Mouse (Mus musculus) urinary bladder, adult 18-20 months (tissue): ENCODE results near the gene Slc27a1.
A peak's percentile ranks its signal among the peaks of the same experiment; 100 is the strongest.

ENCODE experiments used
- DNase-seq, 2 experiments: peaks; one replicate each; pipeline ENCODE4 v3.0.0; 2022; ENCODE audit warnings: low spot score in 2 of 2, mixed read lengths in 2 of 2

Gene Slc27a1

DNA sequence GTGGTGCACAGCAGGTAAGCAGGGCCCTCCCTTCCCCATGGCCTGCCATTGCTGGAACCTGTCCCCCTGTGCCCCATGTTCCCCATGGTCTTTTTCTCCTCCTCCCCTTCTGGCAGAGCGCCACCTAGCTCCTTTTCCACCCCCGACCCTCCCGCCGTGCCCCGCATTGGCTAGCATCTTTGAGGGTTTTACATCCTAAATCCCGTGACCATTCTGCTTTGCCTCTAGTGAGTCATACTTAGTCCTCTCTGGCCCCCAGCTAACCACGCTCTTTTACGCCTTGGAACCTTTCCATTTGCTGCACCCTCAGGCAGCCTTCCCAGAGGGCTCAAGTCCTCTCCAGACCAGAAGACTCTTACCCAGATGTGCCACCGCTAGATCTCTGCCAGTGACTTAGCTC lies 11.5 kb downstream of the Slc27a1 start:
- DNase-seq, result no peak

DNA sequence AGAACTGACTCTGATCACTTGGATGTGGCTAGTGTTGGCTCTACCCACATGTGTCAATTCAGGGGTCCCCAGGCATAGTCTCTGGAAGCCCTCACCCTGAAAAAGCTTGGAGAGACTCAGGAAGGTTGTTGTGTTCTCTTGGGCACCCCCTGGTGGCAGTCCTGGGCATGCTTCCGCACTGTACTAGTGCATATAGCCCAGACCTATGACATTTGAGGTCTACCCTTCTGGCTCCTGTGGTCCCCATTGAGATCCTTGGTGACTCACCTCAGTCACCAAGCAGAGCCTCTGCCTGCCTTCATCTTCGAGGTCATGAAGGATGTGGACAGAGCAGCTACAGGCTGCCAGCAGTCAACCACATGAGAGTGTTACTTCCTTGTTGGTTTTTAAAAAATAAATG lies 18.2 kb downstream of the Slc27a1 start:
- peak in 1 of 2 experiments; percentile 28 for DNase-seq

DNA sequence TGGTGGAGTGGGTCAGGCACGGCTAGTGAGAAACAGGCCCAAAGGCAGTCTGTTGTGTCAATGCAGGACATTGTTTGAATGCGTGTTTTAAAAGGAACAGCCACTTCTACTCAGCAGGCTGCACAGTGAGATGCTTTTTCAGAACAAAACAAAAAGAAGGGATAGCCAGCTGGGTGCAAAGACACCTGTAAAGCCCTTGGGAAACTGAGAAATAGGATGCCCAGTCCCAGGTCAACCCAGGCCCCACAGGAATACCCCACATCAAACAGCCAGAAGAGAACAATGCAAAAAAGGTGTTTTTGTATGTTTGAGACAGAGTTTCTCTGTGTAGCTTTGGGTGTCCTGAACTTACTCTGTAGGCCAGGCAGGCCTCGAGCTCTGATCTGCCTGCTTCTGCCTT lies 20.1 kb downstream of the Slc27a1 start:
- DNase-seq, result no peak

DNA sequence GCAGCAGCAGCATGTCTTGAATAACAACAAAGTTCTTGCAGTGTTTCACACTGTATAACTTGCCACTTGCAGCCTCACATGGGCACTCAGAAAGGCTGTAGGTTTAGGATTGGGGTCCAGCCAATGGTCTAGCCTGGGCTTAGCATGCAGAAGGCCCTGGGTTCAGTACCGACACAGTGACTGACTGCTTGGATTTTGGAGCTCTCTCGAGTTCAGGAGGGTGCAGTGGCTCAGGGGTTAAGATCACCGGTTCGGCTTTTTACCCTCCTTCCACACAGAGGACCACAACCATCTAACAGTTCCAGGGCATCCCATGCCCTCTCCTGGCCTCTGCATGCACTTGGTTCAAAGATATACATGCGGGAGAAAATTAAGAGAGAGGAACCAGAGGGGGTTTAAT lies 22.3 kb downstream of the Slc27a1 start:
- DNase-seq, result no peak

DNA sequence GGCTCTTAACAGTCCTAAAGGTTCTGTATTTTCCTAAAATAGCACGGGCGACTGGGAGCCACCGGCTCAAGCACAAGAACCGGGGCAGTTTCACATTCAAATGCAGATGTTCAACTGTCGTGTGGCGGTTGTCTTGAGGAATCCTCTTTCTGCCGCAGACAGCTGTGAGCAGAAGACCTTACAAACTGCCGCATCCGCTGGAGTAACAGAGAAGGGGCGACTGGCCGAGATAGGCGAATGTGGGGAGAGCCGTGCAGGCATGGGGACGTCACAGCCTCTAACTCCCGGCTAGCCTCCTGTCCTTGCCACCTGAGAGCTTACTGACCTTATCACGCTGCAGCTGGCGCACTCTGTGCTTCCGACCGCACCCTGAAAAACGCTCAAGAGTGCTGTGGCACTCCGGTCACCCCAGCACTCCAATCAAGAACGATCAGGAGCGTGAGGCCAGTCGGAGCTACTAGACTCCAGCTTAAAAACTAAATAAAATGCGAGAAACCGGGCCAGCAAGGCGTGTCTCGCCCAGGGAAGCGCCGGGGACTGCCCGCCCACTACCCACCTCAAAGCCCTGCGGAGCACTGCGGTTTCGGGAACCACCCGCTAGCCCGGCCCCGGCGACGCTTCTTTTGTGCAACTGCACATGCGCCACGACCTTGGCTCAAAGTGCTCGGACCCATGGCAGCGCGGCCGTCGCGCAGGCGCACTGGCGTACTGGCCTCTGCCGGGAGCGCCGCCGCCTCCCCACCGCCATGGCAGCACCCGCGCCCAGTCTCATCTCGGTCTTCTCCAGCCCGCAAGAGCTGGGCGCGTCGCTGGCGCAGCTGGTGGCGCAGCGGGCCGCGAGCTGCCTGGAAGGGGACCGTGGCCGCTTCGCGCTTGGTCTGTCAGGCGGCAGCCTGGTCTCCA lies 23.0 kb downstream of the Slc27a1 start, which contains the start of gene Pgls:
Gene Pgls, plus strand, starts transcription at position 706 of the 903 bp plus-strand sequence.
- DNase-seq, result peak; percentile 92 to 94

DNA sequence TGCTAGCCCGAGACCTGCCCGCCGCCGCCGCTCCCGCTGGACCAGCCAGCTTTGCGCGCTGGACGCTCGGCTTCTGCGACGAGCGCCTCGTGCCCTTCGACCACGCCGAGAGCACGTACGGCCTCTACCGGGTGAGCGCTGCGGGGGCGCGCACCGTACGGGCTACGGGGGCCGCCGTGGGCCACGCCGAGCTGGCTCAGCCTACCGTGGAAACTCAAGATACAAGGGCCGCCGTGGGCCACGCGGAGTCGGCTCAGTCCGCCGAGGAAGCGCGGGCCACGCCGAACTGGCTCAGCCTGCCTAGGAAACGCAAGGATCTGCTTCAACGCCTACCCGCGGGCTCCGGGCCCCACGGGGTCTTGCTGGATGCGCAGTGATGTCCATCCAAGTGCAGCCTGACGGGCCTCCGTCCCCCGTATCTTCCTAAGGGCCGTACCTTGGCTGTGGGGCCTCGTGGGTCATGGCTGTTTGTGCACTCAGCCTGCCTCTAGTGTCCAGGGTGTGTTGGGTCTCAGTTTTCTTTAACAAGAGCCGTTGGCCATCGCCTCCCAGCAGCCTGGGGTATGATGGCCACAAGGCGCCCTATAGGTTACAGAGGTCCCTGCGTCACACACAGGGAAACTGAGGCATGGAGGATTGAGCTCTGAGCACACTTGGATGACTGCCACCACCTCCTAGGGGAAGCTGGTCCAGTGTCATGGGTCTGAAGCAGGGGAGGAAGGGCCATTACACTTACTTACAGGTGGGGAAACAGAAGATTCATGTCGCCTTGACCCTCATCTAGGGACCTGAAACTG lies 23.9 kb downstream of the Slc27a1 start:
- DNase-seq, result peak in 1 of 2 experiments; percentile 64

DNA sequence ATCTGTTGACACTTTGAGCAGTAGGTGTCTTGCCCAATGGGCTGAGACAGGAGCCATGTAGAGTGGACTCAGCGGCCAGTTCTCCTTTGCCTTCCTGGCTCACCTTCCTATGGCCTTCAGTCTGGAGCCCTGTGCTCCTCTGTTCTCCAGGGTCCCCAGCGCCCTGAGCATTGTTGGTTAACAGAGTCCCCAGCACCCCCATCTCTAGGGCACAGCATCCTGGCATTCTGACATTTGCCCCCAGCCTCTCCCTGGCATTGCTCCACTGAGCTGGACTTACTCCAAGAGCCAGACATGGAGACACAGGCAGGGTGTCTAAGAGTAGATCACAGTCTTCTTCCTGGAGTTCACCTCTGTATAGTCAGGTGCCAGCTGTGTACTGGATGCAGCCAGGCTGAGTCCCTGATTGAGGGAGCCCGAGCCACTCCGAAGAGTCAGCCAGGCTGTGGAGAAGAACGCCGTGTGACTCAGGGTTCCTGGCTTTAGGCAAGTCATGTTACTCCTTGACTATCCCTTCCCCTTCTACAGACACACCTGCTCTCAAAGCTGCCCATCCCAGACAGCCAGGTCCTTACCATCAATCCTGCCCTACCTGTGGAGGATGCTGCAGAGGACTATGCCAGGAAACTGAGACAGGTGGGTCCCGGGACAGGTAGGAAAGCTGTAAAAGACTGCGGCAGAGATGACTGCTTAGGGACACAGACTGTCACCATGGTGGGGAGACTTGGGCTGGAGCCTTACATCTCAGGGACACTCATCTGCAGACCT lies 25.1 kb downstream of the Slc27a1 start:
- DNase-seq, result no peak

DNA sequence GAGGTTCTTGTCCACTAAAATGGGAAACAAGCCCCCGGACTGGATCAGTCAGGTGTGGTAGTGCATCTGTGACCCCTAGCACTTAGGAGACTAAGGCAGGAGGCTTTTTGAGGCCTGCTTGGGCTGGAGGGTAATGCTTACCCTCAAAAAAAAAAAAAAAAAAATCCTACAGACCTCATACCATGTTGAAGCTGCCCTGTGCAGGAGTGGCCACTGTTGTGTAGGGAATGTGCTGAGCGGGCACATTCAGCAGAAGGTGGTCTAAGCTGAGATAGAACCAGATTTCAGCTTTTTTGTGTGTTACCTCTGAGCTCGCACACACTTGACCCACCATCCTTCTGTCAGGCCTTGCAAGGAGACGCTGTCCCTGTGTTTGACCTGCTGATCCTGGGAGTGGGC lies 25.6 kb downstream of the Slc27a1 start:
- DNase-seq, result no peak

DNA sequence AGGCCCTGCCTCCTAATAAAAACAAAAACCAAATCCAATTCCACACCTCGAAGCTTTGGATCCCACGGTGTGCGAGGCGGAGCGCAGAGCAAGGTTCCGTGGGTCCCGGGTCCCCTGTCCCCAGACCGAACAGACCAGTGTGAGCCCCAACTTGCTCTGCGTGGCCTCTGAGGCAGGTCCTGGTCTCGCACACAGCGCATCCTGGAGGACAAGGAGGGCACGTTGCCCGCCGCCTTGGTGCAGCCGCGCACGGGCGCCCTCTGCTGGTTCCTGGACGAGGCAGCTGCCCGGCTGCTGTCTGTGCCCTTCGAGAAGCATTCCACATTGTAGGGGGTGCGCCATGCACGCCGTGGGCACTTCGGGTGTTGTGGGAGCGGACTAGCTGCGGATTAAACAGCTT lies 27.2 kb downstream of the Slc27a1 start:
- peak; percentile 76 to 84 for DNase-seq

DNA sequence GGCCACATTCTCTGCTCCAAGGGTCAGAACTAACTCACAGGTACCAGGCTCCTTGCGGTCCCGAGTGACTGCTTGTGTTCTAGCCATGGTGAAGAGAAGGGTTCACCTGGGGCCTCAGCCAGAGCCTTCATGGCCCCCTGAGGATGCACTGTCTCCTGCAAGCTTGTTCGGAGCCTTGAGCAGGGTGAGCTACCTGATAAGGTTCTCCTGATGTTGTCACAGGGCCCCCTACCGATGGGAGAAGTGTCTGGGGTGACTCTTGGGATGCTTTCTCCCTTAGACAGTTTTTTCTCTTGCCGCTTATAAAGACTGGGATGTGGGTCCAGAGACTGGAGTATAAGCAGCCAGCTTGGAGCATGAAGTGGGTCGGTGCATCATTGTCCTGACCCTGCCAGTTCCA lies 27.7 kb downstream of the Slc27a1 start:
- DNase-seq, result no peak

DNA sequence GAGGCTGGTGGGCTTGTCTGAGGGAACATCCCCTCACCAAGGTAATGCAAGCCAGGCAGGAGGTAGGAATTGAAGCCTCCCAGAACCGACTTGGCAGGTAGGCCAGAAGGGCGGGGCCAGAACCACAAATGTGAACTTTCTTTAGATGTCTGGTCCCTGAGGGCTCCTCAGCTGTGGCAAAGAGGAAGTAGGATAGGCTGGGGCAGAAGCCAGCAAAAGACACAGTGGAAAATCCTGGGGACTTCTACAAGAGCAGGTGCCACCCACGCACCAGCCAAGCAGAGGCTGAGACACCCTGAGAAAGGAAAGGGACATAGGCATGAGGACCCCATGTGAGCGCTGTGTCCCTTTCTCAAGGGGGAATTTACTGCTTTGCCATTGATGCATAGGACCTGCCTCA lies 28.1 kb downstream of the Slc27a1 start:
- no peak for DNase-seq

DNA sequence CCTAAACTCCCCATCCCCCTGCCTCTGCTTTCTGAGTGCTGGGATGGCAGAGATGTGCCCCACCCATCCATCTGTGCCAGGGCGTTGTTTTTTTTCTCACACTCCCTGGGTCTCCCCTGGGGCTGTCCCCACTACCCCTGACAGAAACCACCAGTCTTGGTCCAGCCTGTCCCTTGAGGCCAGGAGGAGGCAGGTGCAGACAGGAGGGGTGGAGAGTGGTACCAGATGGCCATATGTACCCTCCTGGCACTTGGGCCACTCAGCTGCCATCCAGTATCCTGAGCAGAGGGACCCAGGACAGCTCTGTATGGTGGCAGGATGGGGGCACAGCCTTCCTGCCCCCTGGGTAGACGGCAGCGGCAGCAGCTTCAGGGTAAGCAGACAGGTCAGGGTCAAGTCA lies 28.8 kb downstream of the Slc27a1 start, which contains the start of gene Fam129c:
Gene Fam129c, plus strand, starts transcription at position 198 of the 400 bp plus-strand sequence.
- DNase-seq, result no peak

DNA sequence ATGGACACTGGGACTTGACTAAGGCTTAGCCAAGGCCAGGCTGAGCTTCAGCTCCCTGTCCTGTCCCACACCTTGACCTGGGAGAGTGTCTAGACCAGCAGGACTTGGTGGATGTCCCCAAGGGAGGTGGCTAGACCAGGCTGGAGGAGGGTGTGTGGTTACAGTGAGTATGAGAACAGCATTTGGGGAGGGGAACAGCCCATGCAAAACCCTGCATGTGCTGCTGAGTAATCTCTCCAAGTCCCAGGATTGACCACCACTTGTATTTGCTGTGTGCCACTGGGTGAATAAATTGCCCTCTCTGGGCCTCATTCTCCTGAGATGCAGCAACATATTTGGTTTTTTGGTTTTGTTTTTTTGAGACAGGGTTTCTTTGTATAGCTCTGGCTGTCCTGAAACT lies 29.7 kb downstream of the Slc27a1 start:
- DNase-seq, result no peak

DNA sequence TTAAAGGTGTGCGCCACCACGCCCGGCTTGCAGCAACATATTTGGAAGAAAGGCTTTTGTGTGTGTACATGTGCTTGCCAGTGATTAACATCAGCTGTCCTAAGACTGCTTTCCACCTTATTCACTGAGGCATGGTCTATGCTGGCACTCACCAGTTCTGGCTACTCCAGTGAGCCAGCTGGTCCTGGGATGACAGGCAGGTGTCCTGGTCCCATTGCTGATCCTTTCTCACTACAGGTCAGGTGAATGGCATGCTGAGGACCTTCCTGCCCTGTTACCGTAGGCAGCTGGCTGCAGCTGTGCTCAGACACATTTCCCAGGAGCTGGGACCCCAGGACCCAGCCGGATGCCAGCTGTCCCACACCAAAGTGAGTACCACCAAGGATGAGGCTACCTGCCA lies 30.2 kb downstream of the Slc27a1 start:
- no peak for DNase-seq

DNA sequence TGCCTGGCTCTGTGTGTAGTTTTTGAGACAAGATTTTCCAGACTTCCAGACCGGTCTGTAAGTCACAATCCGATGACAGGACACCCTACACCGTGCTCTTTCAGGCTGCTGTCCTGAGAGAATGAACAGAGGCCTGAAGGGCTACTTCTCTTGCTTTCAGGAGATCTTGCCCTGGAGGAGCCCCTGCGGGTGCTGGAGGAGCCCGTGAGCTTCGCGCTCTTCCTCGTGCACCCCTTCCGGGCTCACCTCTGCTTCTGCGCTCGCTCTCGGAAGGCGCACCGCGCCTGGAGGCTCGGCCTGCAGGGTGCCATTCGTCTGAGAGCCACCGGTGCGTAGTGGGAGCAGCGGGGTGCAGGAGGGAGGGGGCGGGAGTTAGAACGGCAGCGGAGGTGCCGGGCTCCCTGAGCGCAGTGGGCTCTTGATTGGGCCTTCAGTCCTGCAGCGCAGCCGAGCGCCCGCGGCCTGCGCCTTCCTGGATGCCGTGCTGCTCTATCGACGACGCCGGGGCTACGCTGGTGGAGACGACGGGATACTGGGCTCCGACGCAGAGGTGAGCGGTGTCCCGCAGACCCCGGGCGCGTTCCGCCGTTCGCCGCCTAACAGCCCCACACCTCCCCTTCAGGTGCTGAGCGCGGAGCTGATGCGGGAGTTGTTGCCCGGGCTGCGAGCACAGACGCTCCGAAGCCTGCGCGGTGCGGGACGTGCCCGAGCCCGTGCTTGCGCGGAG lies 33.4 kb downstream of the Slc27a1 start:
- DNase-seq, result no peak

DNA sequence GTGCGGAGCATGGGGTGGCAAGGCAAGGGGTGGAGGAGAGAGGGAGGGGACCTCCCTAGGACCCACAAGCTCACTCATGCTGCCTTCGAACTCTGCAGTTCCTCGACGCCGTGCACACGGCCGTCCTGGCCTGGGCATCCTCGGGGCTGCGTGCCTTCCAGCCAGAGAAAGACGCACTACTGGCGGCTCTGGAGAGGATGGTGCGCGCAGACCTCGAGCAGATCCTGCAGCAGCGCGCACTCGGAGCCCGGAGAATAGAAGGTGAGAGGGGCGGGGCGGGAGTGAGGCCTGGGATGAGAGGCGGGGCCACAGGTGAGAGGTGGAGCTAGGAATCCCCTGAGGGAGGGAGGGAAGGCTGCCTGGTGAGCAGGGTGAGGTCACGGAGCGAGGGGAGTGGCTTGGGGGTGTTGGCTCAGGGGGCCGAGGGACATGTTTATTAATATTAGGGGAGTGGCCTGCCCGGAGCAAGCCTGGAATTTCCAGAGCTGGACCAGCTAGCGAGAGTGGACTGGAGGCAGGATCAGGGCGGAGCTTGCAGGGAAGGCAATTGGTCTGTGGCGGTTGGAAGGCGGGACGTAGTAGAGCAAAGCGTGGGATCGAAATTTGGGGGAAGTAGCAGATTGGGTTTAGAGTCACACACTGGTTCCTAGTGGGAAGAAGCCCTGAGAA lies 34.1 kb downstream of the Slc27a1 start:
- peak; percentile 83 to 84 for DNase-seq

DNA sequence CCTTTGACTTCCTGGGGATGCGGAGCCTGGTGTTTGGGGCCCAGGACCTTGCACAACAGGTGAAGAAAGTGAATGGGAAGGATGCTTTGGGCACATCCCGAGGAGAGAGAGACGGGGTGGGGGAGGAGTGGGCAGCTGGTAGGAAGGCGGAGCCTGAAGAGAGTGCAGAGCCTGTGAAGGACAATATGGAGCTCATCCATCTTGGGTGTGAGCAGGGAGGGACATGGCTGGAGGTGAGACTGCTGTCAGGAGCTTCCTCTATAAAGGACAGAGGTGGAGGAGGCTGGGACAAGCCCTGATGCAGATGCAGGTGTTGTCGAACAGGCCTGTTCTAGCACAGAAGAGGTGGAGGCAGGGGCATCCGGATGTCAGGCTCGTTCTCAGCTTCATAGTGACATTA lies 35.3 kb downstream of the Slc27a1 start:
- DNase-seq, result no peak

DNA sequence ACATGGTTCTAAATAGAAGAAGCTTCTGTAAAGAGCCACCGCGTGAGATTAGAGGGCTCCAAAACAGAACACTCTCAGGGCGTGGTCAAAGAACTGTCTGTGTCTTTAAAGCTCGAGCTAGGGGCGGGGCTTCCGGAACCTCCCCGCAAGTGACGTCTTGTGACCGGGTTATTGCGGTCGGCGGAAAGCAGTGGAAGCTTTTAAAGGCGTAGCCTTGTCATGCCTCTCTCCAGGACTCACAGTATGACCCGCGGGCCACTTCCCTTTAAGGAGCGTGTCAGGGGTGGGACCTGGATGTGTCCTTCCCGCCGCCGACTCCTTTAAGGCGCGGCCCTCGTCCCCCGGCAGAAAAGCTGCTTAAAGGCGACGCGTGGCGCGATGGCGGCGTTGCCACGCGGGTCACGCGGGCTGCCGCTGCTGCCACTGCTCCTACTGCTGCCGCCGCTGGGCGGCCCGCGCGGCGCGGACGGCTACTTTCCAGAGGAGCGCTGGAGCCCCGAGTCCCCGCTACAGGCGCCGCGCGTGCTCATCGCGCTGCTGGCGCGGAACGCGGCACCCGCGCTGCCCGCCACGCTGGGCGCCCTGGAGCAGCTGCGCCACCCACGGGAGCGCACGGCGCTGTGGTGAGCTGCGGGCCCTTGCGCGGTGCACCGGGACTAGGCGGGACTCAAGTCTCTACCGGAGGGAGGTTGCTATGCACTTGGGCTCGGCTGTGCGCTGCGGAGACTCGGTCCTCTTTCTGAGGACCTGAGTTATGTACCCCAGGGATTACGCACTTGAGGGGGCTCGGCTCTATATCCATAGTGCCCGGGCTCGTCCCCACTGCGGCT lies 42.4 kb downstream of the Slc27a1 start, which contains the start of gene Colgalt1:
Gene Colgalt1, plus strand, starts transcription at position 177 of the 830 bp plus-strand sequence.
- DNase-seq, result peak; percentile 80 to 96

DNA sequence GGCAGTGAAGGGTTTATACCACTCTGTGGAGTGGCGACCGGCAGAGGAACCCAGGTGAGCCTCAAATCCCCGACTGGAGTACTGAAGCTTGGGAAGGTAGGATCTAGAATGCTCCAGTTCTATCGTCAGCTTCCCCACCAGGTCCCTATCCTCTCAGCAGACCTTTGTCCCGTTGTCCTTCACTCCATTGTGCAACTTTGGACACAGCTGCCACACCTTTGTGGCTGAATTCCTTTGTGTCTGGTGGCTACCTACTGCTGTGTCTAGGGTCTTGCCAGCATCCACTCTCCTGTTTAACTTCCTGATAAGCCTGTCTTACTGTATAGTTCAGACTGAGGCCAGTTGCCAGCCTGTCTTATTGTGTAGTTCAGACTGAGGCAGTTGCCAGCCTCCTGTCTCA lies 43.5 kb downstream of the Slc27a1 start:
- no peak for DNase-seq

DNA sequence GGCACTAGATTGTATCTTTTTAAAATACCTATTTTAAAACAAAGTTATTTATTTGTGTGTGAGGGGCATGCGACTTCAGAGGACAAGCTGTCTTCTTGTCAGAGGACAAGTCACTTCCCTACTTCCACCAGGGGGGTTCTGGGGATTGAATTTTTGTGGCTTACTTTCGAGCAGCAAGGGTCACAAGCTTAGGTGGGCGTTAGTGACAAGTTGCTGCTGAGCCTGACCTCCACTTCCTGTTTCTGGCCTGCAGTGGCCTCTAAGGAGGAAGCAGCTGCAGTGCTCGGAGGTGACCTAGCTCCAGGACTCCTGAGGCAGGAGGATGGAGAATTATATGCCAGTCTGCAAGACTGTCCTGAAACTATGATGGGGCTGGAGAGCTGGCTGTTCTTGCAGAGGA lies 44.7 kb downstream of the Slc27a1 start:
- DNase-seq, result no peak
